Mouse (Mus musculus) ES-E14 (cell line): Measurements from ENCODE around the gene Cela3b. TPM values are rescaled to one million over a fixed set of nuclear protein-coding genes. Genes with fewer than 3 reads are reported as not detected.

Experiments
- DNase-seq: peaks from one replicate; pipeline ENCODE4 v3.0.0-alpha.2; 2013; ENCODE audit warnings: low read depth, low spot score
- H3K27ac ChIP-seq: 2 replicates; pipeline ENCODE4 v1.5.1; 2012; ENCODE audit warnings: low read depth, mild to moderate bottlenecking, low read length, moderate library complexity, mixed read lengths; ENCODE audit not compliant: poor library complexity, insufficient read depth, severe bottlenecking
- H3K36me3 ChIP-seq: 2 replicates; pipeline ENCODE4 v1.6.1; 2012; ENCODE audit warnings: mild to moderate bottlenecking, low read length, moderate library complexity, mixed read lengths; ENCODE audit not compliant: control insufficient read depth, poor library complexity, insufficient read depth, severe bottlenecking
- H3K4me1 ChIP-seq, 2 experiments: fragments of 150-350 bp in 1 of 2; sonication (generic) in 1 of 2; 2 replicates each; pipeline ENCODE4 v1.6.1; 2012; ENCODE audit warnings: low read length in 2 of 2, mild to moderate bottlenecking in 1 of 2, mixed read lengths in 1 of 2; ENCODE audit not compliant: control insufficient read depth in 2 of 2, insufficient read depth in 2 of 2, poor library complexity in 1 of 2
- H3K4me3 ChIP-seq, 2 experiments: fragments of 150-350 bp in 1 of 2; sonication (generic) in 1 of 2; 2 replicates each; pipeline ENCODE4 v1.5.1; 2012; ENCODE audit warnings: low read length in 2 of 2, low read depth in 1 of 2, mild to moderate bottlenecking in 1 of 2, mixed read lengths in 1 of 2; ENCODE audit not compliant: insufficient read depth in 1 of 2, poor library complexity in 1 of 2, severe bottlenecking in 1 of 2
- H3K9ac ChIP-seq: 2 replicates; pipeline ENCODE4 v1.6.1; 2012; ENCODE audit warnings: low read depth, mild to moderate bottlenecking, low read length, mixed read lengths; ENCODE audit not compliant: poor library complexity, insufficient read depth, severe bottlenecking
- H3K9me3 ChIP-seq: fragments of 150-350 bp; sonication (generic); 2 replicates; pipeline ENCODE4 v1.6.1; 2012; ENCODE audit warnings: low read depth, mild to moderate bottlenecking, low read length; ENCODE audit not compliant: control insufficient read depth, insufficient read depth
- CHD2 ChIP-seq: IDR thresholded peaks from 2 replicates; pipeline ENCODE4 v1.6.1; 2014; ENCODE audit warnings: mild to moderate bottlenecking, low read depth, low read length, inconsistent platforms
- HCFC1 ChIP-seq: IDR thresholded peaks from 2 replicates; pipeline ENCODE4 v1.6.1; 2012; ENCODE audit warnings: low read length, inconsistent platforms, borderline replicate concordance; ENCODE audit not compliant: insufficient read depth
- MAFK ChIP-seq: IDR thresholded peaks from 2 replicates; pipeline ENCODE4 v1.6.1; 2014; ENCODE audit warnings: mild to moderate bottlenecking, low read depth, low read length, inconsistent platforms; ENCODE audit not compliant: insufficient read depth
- ZC3H11A ChIP-seq: IDR thresholded peaks from 2 replicates; pipeline ENCODE4 v1.6.1; 2012; ENCODE audit warnings: low read depth, mild to moderate bottlenecking, inconsistent platforms, low read length, borderline replicate concordance
- ZNF384 ChIP-seq: IDR thresholded peaks from 2 replicates; pipeline ENCODE4 v1.6.1; 2012; ENCODE audit warnings: low read depth, low read length, inconsistent platforms
- in situ Hi-C, 2 experiments: fragments of 600-800 bp; cut with MboI; formaldehyde crosslinking; loops; one replicate each; pipeline ENCODE4 v1.15.1; 2025; ENCODE audit warnings: low sequenced_read_pairs in 2 of 2, inconsistent platforms in 1 of 2; ENCODE audit not compliant: unreplicated experiment in 2 of 2
- total RNA-seq: library from RNA; depleted of rRNA; stranded (reverse); fragments of 300-350 nt; gene quantifications from 2 replicates; pipeline ENCODE4 v1.2.3, GENCODE M21; 2012

Gene Cela3b
- total RNA-seq, 1 experiment, result not detected

- DNase-seq, result no peak
- H3K4me1 ChIP-seq, result peaks cover 0 to 5% of the 10 kb centered on the region in 2 experiments; a peak in 1 of 4 replicates
- peak overlapping the region; percentile 11; the same call in 1 of the 2 replicates for H3K9ac ChIP-seq
- H3K27ac ChIP-seq, result no peak overlapping the region
- no peaks in the 10 kb centered on the region for H3K9me3 ChIP-seq
- no peaks in the 10 kb centered on the region for H3K36me3 ChIP-seq
- H3K4me3 ChIP-seq, result no peak overlapping the region
- TF ChIP-seq HCFC1 (no peak), CHD2 (no peak), ZC3H11A (no peak)
- in situ Hi-C loops, result no loop called here
Observed at GRCm38 (mm10) chr4:137380702-137381605, 49.4 kb downstream of the Cela3b start.

GRCm38 (mm10) chr4:137379713-137380255, 50.6 kb downstream of the Cela3b start:
- H3K4me3 ChIP-seq, result no peak overlapping the region
- TF ChIP-seq HCFC1, result no peak
- H3K9me3 ChIP-seq, result no peaks in the 10 kb centered on the region
- H3K9ac ChIP-seq, result no peak overlapping the region
- H3K27ac ChIP-seq, result no peak overlapping the region
- DNase-seq, result no peak
- in situ Hi-C loops, result no loop called here
- no peaks in the 10 kb centered on the region for H3K36me3 ChIP-seq
- H3K4me1 ChIP-seq, result peaks cover 0 to 9% of the 10 kb centered on the region in 2 experiments; a peak in 1 of 4 replicates

- peaks cover 0 to 9% of the 10 kb centered on the region in 2 experiments; a peak in 1 of 4 replicates for H3K4me1 ChIP-seq
- H3K9me3 ChIP-seq, result no peaks in the 10 kb centered on the region
- H3K4me3 ChIP-seq, result no peak overlapping the region
- DNase-seq, result no peak
- no peaks in the 10 kb centered on the region for H3K36me3 ChIP-seq
- in situ Hi-C loops, result no loop called here
- TF ChIP-seq ZNF384, result no peak
- no peak for TF ChIP-seq CHD2
- TF ChIP-seq HCFC1, result no peak
- no peak overlapping the region for H3K9ac ChIP-seq
- H3K27ac ChIP-seq, result no peak overlapping the region
Observed at GRCm38 (mm10) chr4:137379085-137379484, 51.3 kb downstream of the Cela3b start.

- no peak overlapping the region for H3K27ac ChIP-seq
- H3K36me3 ChIP-seq, result no peaks in the 10 kb centered on the region
- no peak overlapping the region for H3K4me3 ChIP-seq
- in situ Hi-C loops, result no loop called here
- no peaks in the 10 kb centered on the region for H3K9me3 ChIP-seq
- no peak for TF ChIP-seq ZNF384
- no peak for TF ChIP-seq ZC3H11A
- TF ChIP-seq HCFC1, result no peak
- TF ChIP-seq CHD2, result no peak
- TF ChIP-seq MAFK, result no peak
- DNase-seq, result no peak
- H3K4me1 ChIP-seq, result peaks cover 0 to 14% of the 10 kb centered on the region in 2 experiments; a peak in 1 of 4 replicates
- H3K9ac ChIP-seq, result no peak overlapping the region
Observed at GRCm38 (mm10) chr4:137377526-137378304, 52.6 kb downstream of the Cela3b start.
